Mouse (Mus musculus) gonadal fat pad, adult 2 months (tissue): ENCODE measurements around the gene Olfml1. TPM values are rescaled to one million over a fixed set of nuclear protein-coding genes. Genes with fewer than 3 reads are reported as not detected.
A peak's percentile ranks its signal among the peaks of the same experiment; 100 is the strongest.

Experiments used
- DNase-seq: peaks from one replicate; pipeline ENCODE4 v3.0.0-alpha.2; 2012; ENCODE audit warnings: low read depth
- polyA plus RNA-seq: library from polyadenylated mRNA; depleted of rRNA; stranded (reverse); fragments of >200 nt; gene quantifications from 2 replicates; pipeline ENCODE4 v1.2.3, GENCODE M21; 2012

Gene Olfml1
- polyA plus RNA-seq, 1 experiment, result 27.9 TPM

GRCm38 (mm10) chr7:107594857-107595402 is 27.7 kb downstream of the Olfml1 start, which contains the start of gene Ppfibp2:
Gene Ppfibp2, plus strand, starts transcription at chr7:107595207.
- peak; percentile 55 for DNase-seq

- DNase-seq, result no peak
These were observed 28.2 kb downstream of the Olfml1 start for GRCm38 (mm10) chr7:107595426-107595825.

GRCm38 (mm10) chr7:107596753-107597152 is 29.5 kb downstream of the Olfml1 start:
- no peak for DNase-seq

GRCm38 (mm10) chr7:107597956-107598355 is 30.7 kb downstream of the Olfml1 start:
- no peak for DNase-seq

GRCm38 (mm10) chr7:107600651-107601050 is 33.4 kb downstream of the Olfml1 start:
- DNase-seq, result no peak

GRCm38 (mm10) chr7:107602505-107602904 is 35.3 kb downstream of the Olfml1 start:
- no peak for DNase-seq

GRCm38 (mm10) chr7:107602913-107603312 is 35.7 kb downstream of the Olfml1 start:
- peak; percentile 51 for DNase-seq

- DNase-seq, result no peak
These were observed 40.5 kb downstream of the Olfml1 start for GRCm38 (mm10) chr7:107607766-107608165.

- no peak for DNase-seq
These were observed 42.5 kb downstream of the Olfml1 start for GRCm38 (mm10) chr7:107609622-107610255.

GRCm38 (mm10) chr7:107610880-107611279 is 43.6 kb downstream of the Olfml1 start:
- DNase-seq, result no peak

GRCm38 (mm10) chr7:107618028-107618992 is 51.1 kb downstream of the Olfml1 start:
- no peak for DNase-seq

- no peak for DNase-seq
These were observed 52.0 kb downstream of the Olfml1 start for GRCm38 (mm10) chr7:107619225-107619624.

- DNase-seq, result no peak
These were observed 52.9 kb downstream of the Olfml1 start for GRCm38 (mm10) chr7:107620137-107620536.

- DNase-seq, result peak; percentile 65
These were observed 57.2 kb downstream of the Olfml1 start for GRCm38 (mm10) chr7:107624432-107624831.

- DNase-seq, result no peak
These were observed 57.8 kb downstream of the Olfml1 start, which contains the start of gene 5330417H12Rik for GRCm38 (mm10) chr7:107625061-107625460. Gene 5330417H12Rik, minus strand, starts transcription at chr7:107625161.

GRCm38 (mm10) chr7:107625781-107626180 is 58.5 kb downstream of the Olfml1 start:
- no peak for DNase-seq

GRCm38 (mm10) chr7:107628383-107628782 is 61.1 kb downstream of the Olfml1 start:
- no peak for DNase-seq

- no peak for DNase-seq
These were observed 66.0 kb downstream of the Olfml1 start for GRCm38 (mm10) chr7:107633201-107633600.

- no peak for DNase-seq
These were observed 70.2 kb downstream of the Olfml1 start for GRCm38 (mm10) chr7:107637398-107637797.

GRCm38 (mm10) chr7:107638026-107638425 is 70.8 kb downstream of the Olfml1 start:
- DNase-seq, result no peak
